Mouse (Mus musculus) cerebellum, postnatal 10 days (tissue): Measurements from ENCODE around the gene Zfp408.
"Not testable (repeated sequence)": the region's sequence is repeated elsewhere in the genome, so short reads cannot be mapped to it uniquely, and the experiment has no call there.

ENCODE experiments used
- DNase-seq, 2 experiments: peaks; one replicate each; pipeline ENCODE4 v3.0.0; 2021; ENCODE audit warnings: mixed read lengths in 2 of 2

Gene Zfp408

GRCm38 (mm10) chr2:91650360-91650995, 887 bp upstream of the Zfp408 start:
- no peak for DNase-seq

GRCm38 (mm10) chr2:91649152-91649551, 439 bp downstream of the Zfp408 start:
- DNase-seq = peak; percentile 29 to 37

- peak; percentile 84 to 89 for DNase-seq
Observed at GRCm38 (mm10) chr2:91646733-91647132, 2.9 kb downstream of the Zfp408 start.

- no peak for DNase-seq
Observed at GRCm38 (mm10) chr2:91645811-91646210, 3.8 kb downstream of the Zfp408 start.

- DNase-seq = no peak
Observed at GRCm38 (mm10) chr2:91645354-91645753, 4.2 kb downstream of the Zfp408 start.

GRCm38 (mm10) chr2:91644021-91644420, 5.6 kb downstream of the Zfp408 start:
- DNase-seq = no peak

- no peak for DNase-seq
Observed at GRCm38 (mm10) chr2:91642825-91643415, 6.7 kb downstream of the Zfp408 start.

GRCm38 (mm10) chr2:91638931-91639330, 10.7 kb downstream of the Zfp408 start:
- no peak for DNase-seq

GRCm38 (mm10) chr2:91636727-91637338, 12.8 kb downstream of the Zfp408 start:
- DNase-seq = no peak

GRCm38 (mm10) chr2:91636229-91636628, 13.4 kb downstream of the Zfp408 start, which contains the start of gene F2:
Gene F2 (minus strand): TSS chr2:91636414.
- no peak for DNase-seq

GRCm38 (mm10) chr2:91635486-91635885, 14.1 kb downstream of the Zfp408 start:
- no peak for DNase-seq

GRCm38 (mm10) chr2:91634841-91635240, 14.8 kb downstream of the Zfp408 start:
- peak; percentile 78 for DNase-seq

- no peak for DNase-seq
Observed at GRCm38 (mm10) chr2:91633334-91633977, 16.1 kb downstream of the Zfp408 start.

GRCm38 (mm10) chr2:91632316-91632715, 17.3 kb downstream of the Zfp408 start:
- DNase-seq = no peak

- DNase-seq = no peak
Observed at GRCm38 (mm10) chr2:91631826-91632225, 17.8 kb downstream of the Zfp408 start.

GRCm38 (mm10) chr2:91630384-91630783, 19.2 kb downstream of the Zfp408 start:
- no peak for DNase-seq

GRCm38 (mm10) chr2:91629682-91630081, 19.9 kb downstream of the Zfp408 start:
- no peak for DNase-seq

GRCm38 (mm10) chr2:91628171-91628570, 21.4 kb downstream of the Zfp408 start:
- no peak for DNase-seq

- DNase-seq = no peak
Observed at GRCm38 (mm10) chr2:91627486-91627885, 22.1 kb downstream of the Zfp408 start.

GRCm38 (mm10) chr2:91623366-91623765, 26.2 kb downstream of the Zfp408 start:
- DNase-seq = not testable (repeated sequence)

GRCm38 (mm10) chr2:91622356-91622755, 27.2 kb downstream of the Zfp408 start:
- DNase-seq = no peak

- DNase-seq = not testable (repeated sequence)
Observed at GRCm38 (mm10) chr2:91609370-91609769, 40.2 kb downstream of the Zfp408 start.

- DNase-seq = peak in 1 of 2 experiments; percentile 12
Observed at GRCm38 (mm10) chr2:91602389-91602788, 47.2 kb downstream of the Zfp408 start.

- DNase-seq = no peak
Observed at GRCm38 (mm10) chr2:91600475-91600874, 49.1 kb downstream of the Zfp408 start.
